In genomic region chr11:120048252-120048556, GRCm38 (mm10) we compare ENCODE assay signal across 8 mouse cellular contexts. TPM values are rescaled to one million over a fixed set of nuclear protein-coding genes. Genes with fewer than 3 reads are reported as not detected.
A peak's percentile ranks its signal among the peaks of the same experiment; 100 is the strongest.
DNase-seq lines count a peak whose midpoint lies in the region; ATAC-seq and TF ChIP-seq lines count a peak whose summit lies in the region.

No protein-coding gene starts in this region.

- peak overlapping the region; percentile 96 for H3K4me2 ChIP-seq in heart, embryonic 14.5 days (ENCODE audit: low read length)
- peak overlapping the region; percentile 90 for H3K4me2 ChIP-seq in forebrain, postnatal 0 days (ENCODE audit: low read depth)
- H3K4me2 ChIP-seq in limb, embryonic 15.5 days = peak overlapping the region; percentile 96

- H3K36me3 ChIP-seq in heart, embryonic 14.5 days (ENCODE audit: control insufficient read depth, insufficient read depth, low read length) = no peaks in the 10 kb centered on the region
- no peaks in the 10 kb centered on the region for H3K36me3 ChIP-seq in forebrain, postnatal 0 days (ENCODE audit: insufficient read depth)
- H3K36me3 ChIP-seq in limb, embryonic 15.5 days = no peaks in the 10 kb centered on the region

- 5% methylated on average over 21 of the region's 23 CpGs for WGBS in heart, embryonic 14.5 days
- WGBS in forebrain, postnatal 0 days = under 1% methylated on average over 23 of the region's 23 CpGs
- WGBS in limb, embryonic 15.5 days = 5% methylated on average over 23 of the region's 23 CpGs
- WGBS in lung, adult 2 months = 26% methylated on average over 23 of the region's 23 CpGs

- no peak for DNase-seq in heart, postnatal 25 days (ENCODE audit: low spot score)
- peak; percentile 39 for DNase-seq in brain, embryonic 18.5 days (ENCODE audit: low read depth, low spot score)
- peak; percentile 88 for DNase-seq in forebrain, postnatal 0 days
- DNase-seq in right cerebral cortex, postnatal 14 days = peak; percentile 74
- no peak for DNase-seq in natural killer cell, adult 2 months (ENCODE audit: low spot score in 2 of 2)
- DNase-seq in lung, adult 2 months = no peak

- peaks cover 19 to 32% of the 10 kb centered on the region in 2 experiments for H3K4me1 ChIP-seq in heart, embryonic 14.5 days (ENCODE audit: control insufficient read depth in 2 of 2, insufficient read depth in 2 of 2, low read length in 2 of 2)
- H3K4me1 ChIP-seq in forebrain, postnatal 0 days (ENCODE audit: insufficient read depth) = peaks cover 18% of the 10 kb centered on the region
- peaks cover 41% of the 10 kb centered on the region for H3K4me1 ChIP-seq in limb, embryonic 15.5 days
- peaks cover 3% of the 10 kb centered on the region; the same call in 1 of the 2 replicates for H3K4me1 ChIP-seq in lung, adult 2 months (ENCODE audit: control insufficient read depth, insufficient read depth, low read length)

- no peak for ATAC-seq in heart, embryonic 14.5 days (ENCODE audit: insufficient number of reproducible peaks, insufficient read depth, low FRiP score, low read depth)
- peak; percentile 73 for ATAC-seq in forebrain, postnatal 0 days
- ATAC-seq in limb, embryonic 15.5 days (ENCODE audit: insufficient number of reproducible peaks, low FRiP score, low TSS enrichment, low read depth) = no peak

- H3K27ac ChIP-seq in heart, embryonic 14.5 days (replicated peaks in 1 of 2; ENCODE audit: control insufficient read depth in 1 of 2, insufficient read depth in 1 of 2, low read depth in 2 of 2, low read length in 2 of 2) = no peak overlapping the region
- H3K27ac ChIP-seq in forebrain, postnatal 0 days (ENCODE audit: low read depth, low read length) = peak overlapping the region; percentile 94
- no peak overlapping the region for H3K27ac ChIP-seq in limb, embryonic 15.5 days

- H3K9ac ChIP-seq in heart, embryonic 14.5 days (ENCODE audit: low read length) = peak overlapping the region; percentile 8; the same call in 1 of the 2 replicates
- H3K9ac ChIP-seq in forebrain, postnatal 0 days = peak overlapping the region; percentile 98
- no peak overlapping the region for H3K9ac ChIP-seq in limb, embryonic 15.5 days

- no peak for TF ChIP-seq POLR2A in lung, adult 2 months (IDR thresholded peaks at IDR 0.05; ENCODE audit: borderline replicate concordance, extremely low read depth, low read depth, low read length)

- TF ChIP-seq CTCF in forebrain, postnatal 0 days (IDR thresholded peaks at IDR 0.05; ENCODE audit: low read depth) = peak; percentile 81
- TF ChIP-seq CTCF in lung, adult 2 months (IDR thresholded peaks at IDR 0.05; ENCODE audit: insufficient read depth, low read length) = no peak

- H3K4me3 ChIP-seq in heart, embryonic 14.5 days (ENCODE audit: control insufficient read depth in 1 of 2, insufficient read depth in 1 of 2, low read depth in 1 of 2, low read length in 2 of 2) = peak overlapping the region in 1 of 2 experiments; percentile 4; a peak in 1 of 4 replicates
- H3K4me3 ChIP-seq in forebrain, postnatal 0 days (ENCODE audit: low read depth, low read length) = peak overlapping the region; percentile 80
- H3K4me3 ChIP-seq in limb, embryonic 15.5 days = peak overlapping the region; percentile 62
- no peak overlapping the region for H3K4me3 ChIP-seq in lung, adult 2 months (replicated peaks; ENCODE audit: extremely low read depth, low read depth, low read length)

- H3K27me3 ChIP-seq in heart, embryonic 14.5 days (ENCODE audit: control insufficient read depth, insufficient read depth, low read length) = peaks cover 42% of the 10 kb centered on the region
- no peaks in the 10 kb centered on the region for H3K27me3 ChIP-seq in forebrain, postnatal 0 days (ENCODE audit: insufficient read depth, low read length)
- peaks cover 33% of the 10 kb centered on the region for H3K27me3 ChIP-seq in limb, embryonic 15.5 days

- H3K9me3 ChIP-seq in heart, embryonic 14.5 days (ENCODE audit: control insufficient read depth, low read length) = no peaks in the 10 kb centered on the region
- H3K9me3 ChIP-seq in forebrain, postnatal 0 days (ENCODE audit: low read length) = no peaks in the 10 kb centered on the region
- H3K9me3 ChIP-seq in limb, embryonic 15.5 days = no peaks in the 10 kb centered on the region

- intact Hi-C loops in heart, postnatal 25 days (cut with DNase I) = no loop called here

RNA-seq across cellular contexts. Expression of gene Aatk, which starts 1.2 kb away (rescaled TPM):
- 0.43 and 1.1 TPM in 2 replicates for polyA plus RNA-seq in heart, embryonic 14.5 days (2014; fragmentation: Nextera tagmentation; extraction: Ambion mirVana)
- total RNA-seq in heart, postnatal 25 days (2021) = 1 to 10 TPM; 4.3 to 4.7 TPM
- total RNA-seq in forebrain, postnatal 0 days (2014; rRNA removed) = 104 and 110 TPM in 2 replicates
- polyA plus RNA-seq in forebrain, postnatal 0 days (2015; fragmentation: Nextera tagmentation; extraction: Ambion mirVana) = 27.3 and 31.7 TPM in 2 replicates
- 6.1 and 7.1 TPM in 2 replicates for polyA plus RNA-seq in limb, embryonic 15.5 days (2015; fragmentation: Nextera tagmentation; extraction: Ambion mirVana)
- 28.9 and 38.7 TPM in 2 replicates for polyA plus RNA-seq in lung, adult 2 months (2012; rRNA removed)

RNA-seq across cellular contexts. Expression of gene Cep131, which starts 38.4 kb away (rescaled TPM):
- 11.6 and 12.1 TPM in 2 replicates for polyA plus RNA-seq in heart, embryonic 14.5 days (2014; fragmentation: Nextera tagmentation; extraction: Ambion mirVana)
- total RNA-seq in heart, postnatal 25 days (2021) = 1 to 10 TPM; 9.3 to 9.7 TPM
- total RNA-seq in forebrain, postnatal 0 days (2014; rRNA removed) = 18.3 and 21.4 TPM in 2 replicates
- polyA plus RNA-seq in forebrain, postnatal 0 days (2015; fragmentation: Nextera tagmentation; extraction: Ambion mirVana) = 21.0 and 22.0 TPM in 2 replicates
- 20.9 and 21.3 TPM in 2 replicates for polyA plus RNA-seq in limb, embryonic 15.5 days (2015; fragmentation: Nextera tagmentation; extraction: Ambion mirVana)
- polyA plus RNA-seq in lung, adult 2 months (2012; rRNA removed) = 8.5 and 9.2 TPM in 2 replicates

RNA-seq across cellular contexts. Expression of gene Tepsin, which starts 50.3 kb away (rescaled TPM):
- polyA plus RNA-seq in heart, embryonic 14.5 days (2014; fragmentation: Nextera tagmentation; extraction: Ambion mirVana) = 11.7 and 13.9 TPM in 2 replicates
- 1 to 10 TPM; 7.4 to 8.2 TPM for total RNA-seq in heart, postnatal 25 days (2021)
- total RNA-seq in forebrain, postnatal 0 days (2014; rRNA removed) = 19.0 and 25.8 TPM in 2 replicates
- 12.7 and 14.8 TPM in 2 replicates for polyA plus RNA-seq in forebrain, postnatal 0 days (2015; fragmentation: Nextera tagmentation; extraction: Ambion mirVana)
- polyA plus RNA-seq in limb, embryonic 15.5 days (2015; fragmentation: Nextera tagmentation; extraction: Ambion mirVana) = 17.8 TPM in 2 replicates
- polyA plus RNA-seq in lung, adult 2 months (2012; rRNA removed) = 29.7 and 32.3 TPM in 2 replicates

RNA-seq across cellular contexts. Expression of gene Ndufaf8, which starts 50.5 kb away (rescaled TPM):
- polyA plus RNA-seq in heart, embryonic 14.5 days (2014; fragmentation: Nextera tagmentation; extraction: Ambion mirVana) = 119 and 121 TPM in 2 replicates
- 10 to 100 TPM; 67.1 to 69.7 TPM for total RNA-seq in heart, postnatal 25 days (2021)
- total RNA-seq in forebrain, postnatal 0 days (2014; rRNA removed) = 16.7 and 32.2 TPM in 2 replicates
- polyA plus RNA-seq in forebrain, postnatal 0 days (2015; fragmentation: Nextera tagmentation; extraction: Ambion mirVana) = 58.1 and 74.8 TPM in 2 replicates
- polyA plus RNA-seq in limb, embryonic 15.5 days (2015; fragmentation: Nextera tagmentation; extraction: Ambion mirVana) = 67.0 and 76.6 TPM in 2 replicates
- 41.3 and 54.8 TPM in 2 replicates for polyA plus RNA-seq in lung, adult 2 months (2012; rRNA removed)

Comparison
In these comparisons a context has a peak if more than half of its experiments do, and no peak if none do; other contexts are left out.
1. DNase-seq: peak in brain, embryonic 18.5 days (single experiment), forebrain, postnatal 0 days (single experiment) and right cerebral cortex, postnatal 14 days (single experiment); none in heart, postnatal 25 days (single experiment), natural killer cell, adult 2 months (0 of 2) and lung, adult 2 months (single experiment).
2. Peak in every context shown above with its lines, with median percentiles within 50 percentile points of each other: H3K4me2 ChIP-seq.